Mouse (Mus musculus) hindlimb bud, embryonic 11.5 days (tissue): ENCODE results near the gene Eme2.
"Not testable (repeated sequence)": the region's sequence is repeated elsewhere in the genome, so short reads cannot be mapped to it uniquely, and the experiment has no call there.

ENCODE experiments used
- DNase-seq: peaks from one replicate; pipeline ENCODE4 v3.0.0-alpha.2; 2012; ENCODE audit warnings: low read depth, low spot score; ENCODE audit errors: extremely low spot score

Gene Eme2

GRCm38 (mm10) chr17:24894995-24895547 is at the start of gene Eme2, which contains the start of gene Mrps34:
Gene Eme2, minus strand, starts transcription at chr17:24895087.
Gene Mrps34, plus strand, starts transcription at chr17:24895116.
- DNase-seq, result peak; percentile 54

- DNase-seq, result not testable (repeated sequence)
Observed at GRCm38 (mm10) chr17:24943589-24943988, 48.7 kb upstream of the Eme2 start.

- no peak for DNase-seq
Observed at GRCm38 (mm10) chr17:24943036-24943435, 48.1 kb upstream of the Eme2 start.

GRCm38 (mm10) chr17:24942453-24942852 is 47.6 kb upstream of the Eme2 start:
- DNase-seq, result not testable (repeated sequence)

- no peak for DNase-seq
Observed at GRCm38 (mm10) chr17:24937266-24937665, 42.4 kb upstream of the Eme2 start.

- DNase-seq, result peak; percentile 60
Observed at GRCm38 (mm10) chr17:24936259-24937237, 41.7 kb upstream of the Eme2 start, which contains the start of gene Mapk8ip3. Gene Mapk8ip3, minus strand, starts transcription at chr17:24936977.

GRCm38 (mm10) chr17:24935666-24936065 is 40.8 kb upstream of the Eme2 start:
- DNase-seq, result no peak

- DNase-seq, result no peak
Observed at GRCm38 (mm10) chr17:24934926-24935325, 40.0 kb upstream of the Eme2 start.

GRCm38 (mm10) chr17:24933163-24933562 is 38.3 kb upstream of the Eme2 start:
- no peak for DNase-seq

- no peak for DNase-seq
Observed at GRCm38 (mm10) chr17:24932431-24932830, 37.5 kb upstream of the Eme2 start.

GRCm38 (mm10) chr17:24929506-24929905 is 34.6 kb upstream of the Eme2 start:
- DNase-seq, result no peak

GRCm38 (mm10) chr17:24923246-24923645 is 28.4 kb upstream of the Eme2 start:
- no peak for DNase-seq

- no peak for DNase-seq
Observed at GRCm38 (mm10) chr17:24913984-24914383, 19.1 kb upstream of the Eme2 start.

- DNase-seq, result no peak
Observed at GRCm38 (mm10) chr17:24907591-24907990, 12.7 kb upstream of the Eme2 start.

GRCm38 (mm10) chr17:24903767-24904166 is 8.9 kb upstream of the Eme2 start:
- DNase-seq, result no peak

- DNase-seq, result no peak
Observed at GRCm38 (mm10) chr17:24902671-24903474, 8.0 kb upstream of the Eme2 start.

GRCm38 (mm10) chr17:24902124-24902523 is 7.2 kb upstream of the Eme2 start:
- no peak for DNase-seq

- no peak for DNase-seq
Observed at GRCm38 (mm10) chr17:24900014-24900413, 5.1 kb upstream of the Eme2 start.

GRCm38 (mm10) chr17:24899153-24899552 is 4.3 kb upstream of the Eme2 start:
- no peak for DNase-seq

GRCm38 (mm10) chr17:24898041-24898854 is 3.4 kb upstream of the Eme2 start:
- DNase-seq, result no peak
